Mouse (Mus musculus): Measurements from ENCODE around the gene Nmrk2.
"Not testable (repeated sequence)": the region's sequence is repeated elsewhere in the genome, so short reads cannot be mapped to it uniquely, and the experiment has no call there.

The Nmrk2 gene

GRCm38 (mm10) chr10:81217267-81217666 is 15.4 kb upstream of the Nmrk2 start:
- DNase-seq (ENCODE audit: extremely low read depth, low read depth): not testable (repeated sequence)

DNA sequence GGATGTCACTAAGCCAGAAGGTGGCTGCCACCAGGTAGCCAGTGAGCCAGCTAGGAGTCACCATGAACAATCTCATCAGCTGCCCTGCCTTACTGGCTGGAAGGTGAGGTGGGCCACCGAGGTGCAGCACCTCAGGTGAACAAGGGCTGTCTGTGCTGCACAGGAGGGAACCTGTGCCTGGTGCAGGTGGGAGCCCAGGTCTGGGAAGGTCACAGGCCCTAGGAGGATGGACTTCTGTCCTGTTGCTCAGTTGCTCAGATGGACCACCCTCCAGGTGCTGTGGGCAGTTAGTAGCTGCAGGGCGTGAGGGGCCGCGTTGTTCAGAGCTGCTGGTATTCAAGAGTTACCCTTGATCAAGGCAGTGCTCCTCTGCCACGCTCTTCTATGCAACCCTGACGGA is 15.0 kb upstream of the Nmrk2 start:
- DNase-seq (ENCODE audit: extremely low read depth, low read depth): no peak

DNA sequence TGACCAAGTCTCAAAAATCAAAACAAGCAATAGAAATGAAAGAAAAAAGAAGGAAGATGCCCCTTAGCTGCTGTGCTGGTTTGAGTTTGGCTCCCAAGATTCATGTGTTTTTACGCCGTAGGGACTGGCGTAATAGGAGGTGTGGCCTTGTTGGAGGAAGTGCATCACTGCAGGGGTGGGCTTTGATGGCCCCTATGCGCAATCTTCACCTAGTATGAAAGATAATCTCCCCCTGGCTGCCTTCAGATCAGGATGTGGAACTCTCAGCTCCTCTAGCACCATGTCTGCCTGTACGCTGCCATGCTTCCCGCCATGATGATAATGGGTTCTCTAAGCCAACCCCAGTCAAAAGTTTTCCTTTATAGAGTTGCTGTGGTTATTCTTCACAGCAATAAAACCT is 14.4 kb upstream of the Nmrk2 start:
- DNase-seq (ENCODE audit: extremely low read depth, low read depth): no peak

- no peak for DNase-seq (ENCODE audit: extremely low read depth, low read depth)
These were observed 8.3 kb upstream of the Nmrk2 start for GRCm38 (mm10) chr10:81210154-81210553.

GRCm38 (mm10) chr10:81204137-81204536 is 2.3 kb upstream of the Nmrk2 start:
- no peak for DNase-seq (ENCODE audit: extremely low read depth, low read depth)

- no peak for DNase-seq (ENCODE audit: extremely low read depth, low read depth)
These were observed 1.3 kb upstream of the Nmrk2 start for GRCm38 (mm10) chr10:81202978-81203720.

GRCm38 (mm10) chr10:81200605-81201287 is 1.1 kb downstream of the Nmrk2 start:
- no peak for DNase-seq (ENCODE audit: extremely low read depth, low read depth)

- no peak for DNase-seq (ENCODE audit: extremely low read depth, low read depth)
These were observed 1.7 kb downstream of the Nmrk2 start for GRCm38 (mm10) chr10:81200141-81200540.

DNA sequence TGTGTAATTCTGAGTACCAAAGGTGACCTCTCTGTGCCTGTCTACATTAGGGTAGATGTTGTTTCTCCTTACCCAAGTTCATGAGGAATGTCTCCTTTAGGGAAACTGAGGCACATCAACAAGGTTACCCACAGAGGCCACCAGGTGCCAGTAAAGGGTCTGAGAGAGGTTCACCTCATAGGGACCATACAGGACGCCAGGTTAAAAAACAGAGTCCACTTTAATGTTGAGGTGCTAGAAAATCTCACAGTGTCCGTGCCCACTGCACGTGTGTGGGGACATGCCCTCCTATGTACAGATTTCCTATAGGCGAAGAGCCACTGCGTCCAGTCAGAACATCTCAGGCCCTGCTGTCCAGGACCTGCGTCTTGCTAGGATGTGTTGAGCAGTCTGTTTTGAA is 2.9 kb downstream of the Nmrk2 start:
- DNase-seq (ENCODE audit: extremely low read depth, low read depth): no peak

- no peak for DNase-seq (ENCODE audit: extremely low read depth, low read depth)
These were observed 3.6 kb downstream of the Nmrk2 start for GRCm38 (mm10) chr10:81198230-81198629.

DNA sequence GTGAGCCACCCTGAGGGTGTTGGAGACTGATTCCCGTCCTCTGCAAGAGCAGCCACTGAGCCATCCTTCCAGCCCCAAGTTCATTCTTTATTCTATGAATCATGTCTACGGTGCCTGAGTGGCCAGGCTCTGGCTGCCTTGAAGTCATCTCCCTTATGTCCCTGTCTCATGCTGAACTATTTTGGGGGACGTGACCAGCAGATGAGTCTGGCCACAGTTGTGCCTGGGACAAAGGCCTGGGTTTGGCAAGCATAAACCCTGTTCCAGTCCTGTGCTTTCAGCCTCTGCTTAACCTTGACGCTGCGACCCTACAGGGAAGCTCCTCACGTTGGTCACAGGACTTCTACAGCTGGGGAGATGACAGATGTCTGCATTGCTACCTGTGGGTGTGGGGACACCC is 4.5 kb downstream of the Nmrk2 start:
- no peak for DNase-seq (ENCODE audit: extremely low read depth, low read depth)

DNA sequence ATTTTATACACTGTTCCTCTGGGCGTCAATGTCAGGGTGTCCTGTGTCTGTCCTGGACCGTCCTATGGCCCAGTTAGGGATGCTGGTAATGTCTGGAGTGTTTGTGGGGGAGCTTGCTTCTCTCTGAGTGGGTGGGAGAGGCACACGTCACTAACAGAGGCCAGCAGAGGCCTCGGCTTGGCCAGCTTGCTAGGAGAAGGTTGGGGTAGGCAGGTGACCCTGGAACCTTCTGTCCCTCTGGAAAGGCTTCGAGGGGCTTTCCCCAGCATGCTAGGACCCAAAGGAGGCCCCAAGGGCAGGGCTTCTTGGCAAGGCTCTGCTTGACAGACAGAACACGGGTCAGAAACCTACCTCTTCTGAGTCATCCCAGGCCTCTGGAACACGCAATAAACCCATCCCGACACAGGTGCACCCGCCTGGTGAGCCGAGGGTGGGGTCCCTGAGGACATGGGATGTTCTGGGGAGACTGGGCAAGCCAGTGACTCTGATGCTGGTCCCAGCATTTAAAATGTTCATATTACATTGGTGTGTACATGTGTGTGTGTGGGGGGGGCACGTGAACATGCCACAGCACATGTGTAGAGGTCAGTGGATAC is 5.3 kb downstream of the Nmrk2 start:
- DNase-seq (ENCODE audit: extremely low read depth, low read depth): no peak

- no peak for DNase-seq (ENCODE audit: extremely low read depth, low read depth)
These were observed 6.6 kb downstream of the Nmrk2 start for GRCm38 (mm10) chr10:81195300-81195699.

- DNase-seq (ENCODE audit: extremely low read depth, low read depth): no peak
These were observed 7.7 kb downstream of the Nmrk2 start for GRCm38 (mm10) chr10:81193991-81194774.

DNA sequence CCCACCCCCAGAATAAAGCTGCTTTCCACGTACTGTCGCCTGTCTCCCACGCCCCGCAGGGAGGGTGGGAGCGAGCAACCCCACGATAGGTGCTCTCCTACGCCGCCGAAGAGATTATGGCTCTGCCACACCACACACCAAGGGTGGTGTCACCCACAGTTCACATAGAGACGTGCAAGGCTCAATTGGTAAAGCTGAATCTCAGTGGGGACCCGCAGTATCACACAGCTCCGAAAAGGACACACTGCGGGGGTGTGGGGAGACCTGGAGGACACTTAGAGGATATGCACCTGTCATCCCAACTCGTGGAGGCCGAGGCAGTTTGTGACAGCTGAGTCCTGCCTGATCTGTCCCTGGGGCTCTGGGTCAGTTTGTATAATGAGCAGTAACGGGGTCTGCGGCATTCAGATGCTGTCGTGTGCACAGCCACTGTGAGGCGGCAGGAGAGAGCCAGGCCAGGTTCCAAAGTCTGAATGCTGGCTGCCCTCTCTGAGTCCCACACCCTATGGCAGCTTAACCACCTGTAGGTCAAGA is 8.8 kb downstream of the Nmrk2 start:
- DNase-seq (ENCODE audit: extremely low read depth, low read depth): no peak

DNA sequence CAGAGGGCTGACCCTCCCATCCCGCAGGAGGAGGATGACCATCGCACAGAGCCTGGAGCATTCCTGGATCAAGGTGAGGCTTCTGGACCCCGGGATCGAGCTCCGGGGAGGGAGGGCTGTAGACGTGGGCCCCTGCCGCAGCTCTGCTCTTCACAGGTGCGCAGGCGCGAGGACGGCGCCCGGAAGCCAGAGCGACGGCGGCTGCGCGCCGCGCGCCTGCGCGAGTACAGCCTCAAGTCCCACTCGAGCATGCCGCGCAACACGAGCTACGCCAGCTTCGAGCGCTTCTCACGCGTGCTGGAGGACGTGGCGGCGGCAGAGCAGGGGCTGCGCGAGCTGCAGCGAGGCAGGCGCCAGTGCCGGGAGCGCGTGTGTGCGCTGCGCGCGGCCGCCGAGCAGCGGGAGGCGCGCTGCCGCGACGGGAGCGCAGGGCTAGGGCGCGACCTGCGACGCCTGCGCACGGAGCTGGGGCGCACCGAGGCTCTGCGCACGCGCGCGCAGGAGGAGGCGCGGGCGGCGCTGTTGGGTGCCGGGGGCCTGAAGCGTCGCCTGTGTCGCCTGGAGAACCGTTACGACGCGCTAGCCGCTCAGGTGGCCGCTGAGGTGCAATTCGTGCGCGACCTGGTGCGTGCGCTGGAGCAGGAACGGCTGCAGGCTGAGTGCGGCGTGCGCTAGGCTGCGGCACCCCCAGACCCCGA is 9.4 kb downstream of the Nmrk2 start:
- DNase-seq (ENCODE audit: extremely low read depth, low read depth): no peak

- DNase-seq (ENCODE audit: extremely low read depth, low read depth): no peak
These were observed 10.4 kb downstream of the Nmrk2 start for GRCm38 (mm10) chr10:81191342-81191982.

GRCm38 (mm10) chr10:81190912-81191321 is 10.9 kb downstream of the Nmrk2 start:
- no peak for DNase-seq (ENCODE audit: extremely low read depth, low read depth)

- no peak for DNase-seq (ENCODE audit: extremely low read depth, low read depth)
These were observed 11.5 kb downstream of the Nmrk2 start for GRCm38 (mm10) chr10:81190236-81190911.

DNA sequence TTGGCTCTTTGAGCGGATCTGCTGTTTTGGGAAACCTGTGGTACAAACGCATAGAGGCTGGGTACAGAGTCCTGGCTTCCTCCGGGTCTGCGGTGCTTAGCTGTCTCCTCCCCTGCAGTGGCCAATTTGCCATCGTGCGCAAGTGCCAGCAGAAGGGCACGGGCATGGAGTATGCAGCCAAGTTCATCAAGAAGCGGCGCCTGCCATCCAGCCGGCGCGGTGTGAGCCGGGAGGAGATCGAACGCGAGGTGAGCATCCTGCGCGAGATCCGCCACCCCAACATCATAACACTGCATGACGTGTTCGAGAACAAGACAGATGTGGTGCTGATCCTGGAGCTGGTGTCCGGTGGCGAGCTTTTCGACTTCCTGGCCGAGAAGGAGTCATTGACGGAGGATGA is 12.0 kb downstream of the Nmrk2 start:
- DNase-seq (ENCODE audit: extremely low read depth, low read depth): no peak

Measured in MEL-GATA-1-ER (cell line).